Mouse (Mus musculus): ENCODE measurements around the gene Ggt6. TPM values are rescaled to one million over a fixed set of nuclear protein-coding genes. Genes with fewer than 3 reads are reported as not detected.
A peak's percentile ranks its signal among the peaks of the same experiment; 100 is the strongest.

Gene Ggt6
- total RNA-seq, 2 experiments from 2014 or later: 0.18 to 0.38 TPM

- DNase-seq: no peak
- intact Hi-C loops (cut with DNase I; ENCODE audit: low total_unique reads): no loop called here
Observed at GRCm38 (mm10) chr11:72466694-72467507, 31.6 kb downstream of the Ggt6 start.

- DNase-seq: no peak
- intact Hi-C loops (cut with DNase I; ENCODE audit: low total_unique reads): no loop called here
Observed at GRCm38 (mm10) chr11:72468525-72468924, 33.2 kb downstream of the Ggt6 start.

DNA sequence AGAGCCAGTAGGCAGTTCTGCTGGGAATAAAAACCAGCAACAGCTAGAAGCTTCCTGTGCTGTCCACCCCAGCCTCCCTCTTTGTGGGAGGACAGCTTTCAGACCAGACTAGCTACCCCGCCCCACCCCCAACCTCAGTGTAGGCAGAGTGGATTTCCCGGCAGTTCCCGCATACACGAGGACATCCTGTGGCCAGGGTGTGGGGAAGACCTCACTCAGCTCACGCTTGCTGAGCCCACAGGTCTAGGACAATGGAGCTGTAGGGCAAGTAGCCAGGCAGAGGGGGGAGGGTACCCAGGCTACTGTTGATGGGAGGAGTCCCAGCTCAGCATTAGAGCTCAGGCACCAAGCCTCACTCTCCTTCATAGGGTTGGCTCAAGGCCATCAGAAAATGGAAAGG is 33.9 kb downstream of the Ggt6 start:
- peak; percentile 67 for DNase-seq
- intact Hi-C loops (cut with DNase I; ENCODE audit: low total_unique reads): no loop called here

DNA sequence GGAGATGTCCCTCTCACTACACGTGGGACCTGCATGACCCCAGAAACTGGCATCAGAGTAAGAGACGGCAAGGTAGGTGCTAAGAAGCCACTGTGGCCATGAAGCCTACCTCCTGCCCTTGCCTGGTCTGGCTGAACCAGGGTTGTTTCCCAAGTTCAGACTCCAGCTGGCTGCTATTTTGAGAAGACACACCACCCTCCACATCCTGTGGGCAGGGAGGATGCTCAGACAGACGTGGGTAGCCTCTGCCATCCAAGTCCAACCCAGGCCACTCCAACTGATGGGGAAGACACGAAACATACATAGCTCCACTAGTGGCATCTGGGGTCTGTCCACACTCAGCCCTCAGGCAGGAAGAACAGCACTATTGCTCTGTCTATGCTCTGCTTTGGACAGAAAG is 34.7 kb downstream of the Ggt6 start:
- intact Hi-C loops (cut with DNase I; ENCODE audit: low total_unique reads): no loop called here
- no peak for DNase-seq

GRCm38 (mm10) chr11:72471381-72471780 is 36.1 kb downstream of the Ggt6 start:
- intact Hi-C loops (cut with DNase I; ENCODE audit: low total_unique reads): no loop called here
- DNase-seq: no peak

GRCm38 (mm10) chr11:72473540-72473939 is 38.2 kb downstream of the Ggt6 start:
- intact Hi-C loops (cut with DNase I; ENCODE audit: low total_unique reads): no loop called here
- no peak for DNase-seq

GRCm38 (mm10) chr11:72474926-72475325 is 39.6 kb downstream of the Ggt6 start:
- DNase-seq: no peak
- intact Hi-C loops (cut with DNase I; ENCODE audit: low total_unique reads): no loop called here

DNA sequence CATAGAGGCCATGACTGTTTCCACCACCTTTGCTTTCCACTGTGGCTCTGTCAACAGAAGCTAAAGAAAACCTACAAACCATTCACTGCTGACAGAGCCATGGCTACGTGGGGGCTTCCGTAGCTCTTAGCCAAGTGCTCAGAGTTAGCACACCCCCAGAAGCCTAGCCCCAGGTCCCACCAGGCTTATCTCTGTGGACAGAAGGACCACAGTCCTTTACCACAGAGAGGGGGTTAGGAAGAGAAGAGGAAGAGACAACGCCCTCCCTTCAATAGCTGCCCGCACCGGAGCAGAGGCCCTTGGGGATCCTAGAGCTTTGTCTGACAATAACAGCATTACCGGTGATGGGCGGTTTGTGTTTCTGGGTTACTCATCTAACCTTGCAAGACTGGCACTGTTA is 40.1 kb downstream of the Ggt6 start:
- intact Hi-C loops (cut with DNase I; ENCODE audit: low total_unique reads): no loop called here
- DNase-seq: no peak

DNA sequence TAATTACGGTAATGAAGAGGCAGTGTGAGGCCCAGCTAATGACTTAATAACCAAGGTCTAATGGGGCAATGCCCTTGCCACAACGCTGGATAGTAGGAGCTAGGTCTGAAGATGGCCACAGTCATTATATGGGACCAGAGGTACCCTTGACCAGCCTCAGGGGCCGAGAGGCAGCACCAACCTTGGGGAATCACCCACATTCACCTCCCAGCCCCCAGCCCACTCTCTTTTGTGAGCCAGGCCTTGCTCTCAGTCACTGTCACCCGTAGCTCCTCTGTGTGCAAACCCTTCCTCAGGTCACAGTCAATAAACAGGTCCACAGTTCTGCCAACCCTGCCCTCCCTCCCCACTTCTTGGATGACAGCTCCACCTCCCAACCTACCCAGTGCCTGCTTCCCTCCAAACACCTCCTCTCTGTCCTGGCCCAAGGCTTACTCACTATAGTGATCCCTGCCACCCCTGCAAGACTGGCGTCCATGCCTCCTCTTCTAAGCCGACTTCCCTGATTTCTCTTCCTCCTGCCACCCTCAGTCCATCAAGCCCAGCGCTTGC is 40.8 kb downstream of the Ggt6 start:
- intact Hi-C loops (cut with DNase I; ENCODE audit: low total_unique reads): no loop called here
- no peak for DNase-seq

DNA sequence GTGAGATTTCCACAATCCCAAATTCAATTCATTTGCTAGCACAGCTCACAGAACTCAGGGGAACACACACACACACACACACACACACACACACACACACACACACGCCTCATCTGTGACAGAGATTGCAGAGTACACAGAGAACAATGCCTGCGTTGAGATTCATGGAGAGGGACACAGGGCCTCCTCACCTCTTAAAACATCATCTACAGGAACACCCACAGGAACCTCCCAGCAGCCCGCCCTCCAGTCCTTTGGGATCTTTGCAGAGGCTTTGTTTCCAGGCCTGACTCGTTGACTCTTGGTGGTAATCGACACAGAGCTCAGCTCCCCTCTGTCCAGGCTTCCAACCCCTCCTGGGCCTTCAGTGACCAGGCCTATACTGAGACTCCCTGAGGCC is 41.9 kb downstream of the Ggt6 start:
- DNase-seq: no peak
- intact Hi-C loops (cut with DNase I; ENCODE audit: low total_unique reads): no loop called here

DNA sequence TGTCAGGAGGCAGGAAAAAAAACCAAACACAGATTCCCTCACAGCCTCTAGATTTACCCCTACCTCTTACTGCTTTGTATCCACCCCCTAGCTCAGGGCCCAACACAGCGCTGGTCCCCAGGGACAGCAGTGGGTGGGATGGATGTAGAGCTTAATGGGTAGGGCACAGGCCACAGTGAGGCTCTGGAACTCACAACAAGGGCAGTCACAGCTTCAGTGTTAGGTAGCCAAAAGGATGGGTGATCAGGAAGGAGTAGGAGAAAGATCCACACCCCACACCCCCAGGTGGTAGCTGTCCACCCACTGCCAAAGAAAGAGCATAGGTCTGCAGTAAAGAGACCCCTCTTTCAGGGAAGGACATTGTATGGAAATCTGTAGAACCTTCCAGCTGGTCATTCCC is 42.3 kb downstream of the Ggt6 start:
- DNase-seq: no peak
- intact Hi-C loops (cut with DNase I; ENCODE audit: low total_unique reads): no loop called here

DNA sequence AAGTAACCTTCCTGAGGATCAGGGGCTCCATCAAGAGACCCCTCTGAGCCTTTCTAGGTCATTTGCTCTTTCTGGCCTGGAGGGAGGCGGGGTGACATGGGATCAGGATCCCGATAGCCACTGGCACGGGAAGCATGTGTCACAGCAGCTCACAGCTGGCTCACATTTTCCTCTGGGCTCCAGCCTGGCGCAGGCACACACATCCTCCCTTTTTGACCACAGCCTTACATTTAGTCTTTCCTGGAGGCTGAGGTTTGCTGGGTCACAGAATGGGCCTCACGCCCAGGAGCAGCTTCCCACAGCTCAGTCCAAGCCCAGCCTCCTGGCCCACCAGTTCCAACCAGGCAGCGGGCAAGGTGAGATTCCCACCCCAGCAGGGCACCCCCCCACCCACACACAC is 42.9 kb downstream of the Ggt6 start:
- intact Hi-C loops (cut with DNase I; ENCODE audit: low total_unique reads): no loop called here

DNA sequence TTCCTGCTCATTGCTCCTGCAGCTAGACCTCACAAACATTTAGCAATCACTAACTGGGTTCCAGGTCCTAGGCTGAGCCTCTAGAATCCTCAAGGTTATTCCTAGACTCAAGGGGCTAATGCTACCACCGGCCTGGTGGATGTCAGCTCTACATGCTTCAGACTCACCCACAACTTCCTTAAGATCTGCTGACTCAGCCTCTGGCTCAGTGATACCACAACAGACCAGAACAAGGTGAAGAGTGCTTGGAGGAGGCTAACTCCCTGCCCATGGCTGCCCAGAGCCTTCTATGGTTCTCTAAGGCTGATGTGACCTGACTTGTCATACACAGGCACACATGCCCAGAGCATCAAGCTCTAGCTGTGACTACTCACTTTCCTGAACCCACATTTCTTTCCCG is 44.2 kb downstream of the Ggt6 start:
- intact Hi-C loops (cut with DNase I; ENCODE audit: low total_unique reads): no loop called here

More for the DNA sequence above, 42.9 kb downstream of the Ggt6 start:
- no peak for DNase-seq

DNA sequence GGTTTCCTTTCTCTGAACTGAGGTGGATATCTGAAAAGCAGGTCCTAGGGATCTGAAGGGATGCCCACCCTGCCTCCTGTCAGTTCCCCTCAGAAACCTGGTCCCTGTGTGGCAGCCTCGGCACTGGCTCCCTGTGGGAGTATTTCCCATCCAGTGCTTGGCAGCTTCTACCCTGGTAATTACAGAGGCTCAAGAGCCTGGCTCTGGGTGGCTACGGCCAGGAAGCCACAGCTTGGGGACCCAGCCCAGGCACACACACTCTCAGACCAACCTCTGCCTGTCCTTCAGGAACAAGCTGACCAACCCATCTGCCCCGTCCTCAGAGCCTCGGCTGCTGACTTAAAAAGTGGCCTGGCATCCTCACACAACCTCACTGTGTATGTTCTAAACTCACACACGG is 46.0 kb downstream of the Ggt6 start:
- DNase-seq: no peak
- intact Hi-C loops (cut with DNase I; ENCODE audit: low total_unique reads): no loop called here

More for the DNA sequence above, 44.2 kb downstream of the Ggt6 start:
- DNase-seq: no peak

GRCm38 (mm10) chr11:72481952-72482351 is 46.6 kb downstream of the Ggt6 start:
- DNase-seq: no peak
- intact Hi-C loops (cut with DNase I; ENCODE audit: low total_unique reads): no loop called here

- intact Hi-C loops (cut with DNase I; ENCODE audit: low total_unique reads): no loop called here
- DNase-seq: no peak
Observed at GRCm38 (mm10) chr11:72484549-72484948, 49.2 kb downstream of the Ggt6 start.

DNA sequence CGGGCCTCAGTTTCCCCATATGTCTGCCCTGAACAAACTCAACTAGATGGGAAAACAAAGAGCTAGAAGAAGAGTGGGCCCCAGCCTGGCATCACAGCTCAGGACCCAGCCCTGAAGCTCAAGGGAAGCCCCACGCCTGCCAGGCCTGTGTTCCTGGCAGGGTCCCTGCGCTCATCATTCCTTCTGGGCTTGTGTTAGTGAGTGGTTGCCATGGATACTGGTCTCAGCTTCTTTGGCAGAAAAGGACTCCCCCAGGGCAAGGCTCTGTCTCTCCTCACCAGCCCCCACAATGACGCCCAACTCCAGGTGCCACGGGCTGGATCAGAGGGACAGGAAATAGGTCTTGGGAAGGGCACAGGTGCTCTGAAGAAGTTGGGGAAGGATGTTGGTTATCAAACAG is 49.8 kb downstream of the Ggt6 start:
- no peak for DNase-seq
- intact Hi-C loops (cut with DNase I; ENCODE audit: low total_unique reads): loop anchor here (5.0 kb wide), 1 partner anchor 33 kb away; no protein-coding TSS in a partner anchor

DNA sequence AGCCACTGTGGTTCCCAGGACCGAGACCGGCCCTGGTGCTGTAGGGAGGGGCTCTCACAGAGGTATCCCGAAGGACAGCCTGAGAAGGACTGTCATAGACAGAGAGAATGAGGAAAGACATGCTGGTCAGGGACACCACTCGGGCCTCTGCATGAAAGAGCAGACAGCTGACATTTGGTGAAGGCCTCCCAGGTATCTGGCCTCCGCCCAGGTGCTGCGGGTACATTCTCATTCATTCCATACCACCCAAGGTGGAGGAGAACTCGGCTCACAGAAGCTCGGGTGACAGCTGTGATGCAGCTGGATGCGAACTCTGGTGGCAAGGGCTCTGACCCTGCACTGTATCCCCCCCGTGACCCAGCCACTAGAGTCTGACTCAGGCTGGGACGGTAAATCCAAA is 50.6 kb downstream of the Ggt6 start:
- intact Hi-C loops (cut with DNase I; ENCODE audit: low total_unique reads): loop anchor here (5.0 kb wide), 1 partner anchor 34 kb away; no protein-coding TSS in a partner anchor
- no peak for DNase-seq

GRCm38 (mm10) chr11:72487171-72487570 is 51.8 kb downstream of the Ggt6 start:
- intact Hi-C loops (cut with DNase I; ENCODE audit: low total_unique reads): loop anchor here (5.0 kb wide), 1 partner anchor 35 kb away; no protein-coding TSS in a partner anchor
- no peak for DNase-seq

GRCm38 (mm10) chr11:72487739-72488138 is 52.4 kb downstream of the Ggt6 start:
- intact Hi-C loops (cut with DNase I; ENCODE audit: low total_unique reads): loop anchor here (5.0 kb wide), 1 partner anchor 35 kb away; no protein-coding TSS in a partner anchor
- no peak for DNase-seq
